Mouse (Mus musculus): ENCODE data around the gene Sec22c. TPM values are rescaled to one million over a fixed set of nuclear protein-coding genes. Genes with fewer than 3 reads are reported as not detected.

The Sec22c gene
- polyA plus RNA-seq, 1 experiment from 2014 or later: 7.4 TPM

DNA sequence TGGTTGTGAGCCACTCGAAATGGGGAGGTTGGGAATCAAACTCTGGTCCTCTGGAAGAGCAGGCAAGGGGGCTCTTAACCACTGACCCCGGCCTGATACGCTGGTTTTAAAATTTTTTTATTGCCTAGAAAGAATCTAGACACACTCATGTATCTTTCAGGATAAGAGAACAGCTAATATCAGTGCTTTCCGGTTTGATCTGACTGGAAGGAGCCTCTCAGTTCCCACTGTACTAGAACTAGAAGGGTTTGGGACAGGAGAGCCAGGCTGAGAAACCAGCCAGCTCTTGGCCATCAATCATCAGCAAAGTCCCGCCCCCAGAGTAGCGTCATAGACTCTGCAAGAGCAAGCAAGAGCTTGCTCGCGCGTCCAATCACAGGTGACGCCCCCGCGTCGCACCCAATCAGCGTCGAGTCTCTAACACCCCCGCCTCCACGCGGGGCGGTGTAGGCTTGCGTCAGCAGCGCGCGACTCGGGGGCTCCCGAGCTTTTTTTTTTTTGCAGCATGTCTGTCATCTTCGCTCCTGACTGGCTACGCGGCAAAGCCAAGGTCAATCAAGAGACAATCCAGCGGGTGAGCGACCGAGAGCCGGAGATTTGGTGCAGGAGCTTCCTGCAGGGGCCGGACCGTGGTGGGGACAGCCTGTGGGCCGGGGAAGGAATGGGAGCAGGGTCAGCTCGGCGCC is 4.8 kb upstream of the Sec22c start, which contains the start of gene Ss18l2:
Gene Ss18l2, plus strand, starts transcription at position 432 of the 686 bp plus-strand sequence.
- DNase-seq (ENCODE audit: low spot score) (peak; percentile 99), ATAC-seq (replicated peaks; ENCODE audit: low FRiP score, low read depth) (peak; percentile 98)
- 4% methylated on average over 37 of the region's 37 CpGs for WGBS
- no peak for TF ChIP-seq CTCF (IDR thresholded peaks at IDR 0.05; ENCODE audit: low read depth)
- H3K9me3 ChIP-seq (replicated peaks; ENCODE audit: low read length): no peaks in the 10 kb centered on the region
- no peaks in the 10 kb centered on the region for H3K36me3 ChIP-seq (ENCODE audit: insufficient read depth, low read length)
- peak within 1 kb of the TSS; percentile 95 for H3K27ac ChIP-seq
- H3K4me1 ChIP-seq (replicated peaks; ENCODE audit: insufficient read depth, low read length): peaks cover 13% of the 10 kb centered on the region
- H3K9ac ChIP-seq (ENCODE audit: low read depth, low read length): peak within 1 kb of the TSS; percentile 90
- H3K4me3 ChIP-seq (replicated peaks; ENCODE audit: low read depth, low read length): peak within 1 kb of the TSS; percentile 79
- H3K4me2 ChIP-seq (ENCODE audit: low read length): peak within 1 kb of the TSS; percentile 78
- no peaks in the 10 kb centered on the region for H3K27me3 ChIP-seq (ENCODE audit: insufficient read depth, low read length)

GRCm38 (mm10) chr9:121708506-121709486 is 3.5 kb upstream of the Sec22c start:
- H3K27ac ChIP-seq: no peak overlapping the region; the same call in 1 of the 2 replicates
- no peak for DNase-seq (ENCODE audit: low spot score)
- H3K9ac ChIP-seq (ENCODE audit: low read depth, low read length): no peak overlapping the region
- H3K4me3 ChIP-seq (replicated peaks; ENCODE audit: low read depth, low read length): no peak overlapping the region
- H3K36me3 ChIP-seq (ENCODE audit: insufficient read depth, low read length): no peaks in the 10 kb centered on the region
- no peak for ATAC-seq (replicated peaks; ENCODE audit: low FRiP score, low read depth)
- H3K9me3 ChIP-seq (replicated peaks; ENCODE audit: low read length): no peaks in the 10 kb centered on the region
- peaks cover 19% of the 10 kb centered on the region for H3K4me1 ChIP-seq (replicated peaks; ENCODE audit: insufficient read depth, low read length)
- 49% methylated on average over 7 of the region's 7 CpGs for WGBS
- no peaks in the 10 kb centered on the region for H3K27me3 ChIP-seq (ENCODE audit: insufficient read depth, low read length)
- no peak for TF ChIP-seq CTCF (IDR thresholded peaks at IDR 0.05; ENCODE audit: low read depth)
- H3K4me2 ChIP-seq (ENCODE audit: low read length): no peak overlapping the region

DNA sequence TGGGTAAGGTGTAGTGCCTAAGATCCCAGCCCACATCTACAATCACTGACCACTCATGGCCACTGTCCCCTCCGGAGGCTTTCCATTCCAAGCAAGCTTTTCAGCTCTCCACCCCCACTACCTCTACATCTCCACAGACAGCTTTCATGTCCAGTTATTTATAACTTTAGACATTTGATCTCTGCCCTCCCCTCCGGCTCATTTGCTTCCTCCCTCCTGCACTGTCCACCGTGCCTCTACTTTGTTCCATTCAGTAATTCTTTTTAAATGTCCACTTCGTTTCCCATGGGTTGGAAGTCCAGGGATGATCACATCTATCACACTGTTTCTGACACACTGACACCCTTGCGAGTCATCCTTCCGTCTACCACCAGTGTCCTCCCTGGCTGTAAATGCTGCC is 2.5 kb upstream of the Sec22c start:
- Histone ChIP-seq H3K4me2 (ENCODE audit: low read length) (no peak overlapping the region), H3K9ac (ENCODE audit: low read depth, low read length) (no peak overlapping the region), H3K36me3 (ENCODE audit: insufficient read depth, low read length) (no peaks in the 10 kb centered on the region), H3K27me3 (ENCODE audit: insufficient read depth, low read length) (no peaks in the 10 kb centered on the region), H3K4me1 (replicated peaks; ENCODE audit: insufficient read depth, low read length) (peaks cover 22% of the 10 kb centered on the region), H3K27ac (no peak overlapping the region), H3K4me3 (replicated peaks; ENCODE audit: low read depth, low read length) (no peak overlapping the region), H3K9me3 (replicated peaks; ENCODE audit: low read length) (no peaks in the 10 kb centered on the region)
- ATAC-seq (replicated peaks; ENCODE audit: low FRiP score, low read depth): no peak
- 20% methylated on average over 6 of the region's 6 CpGs for WGBS
- DNase-seq (ENCODE audit: low spot score): peak; percentile 59
- no peak for TF ChIP-seq CTCF (IDR thresholded peaks at IDR 0.05; ENCODE audit: low read depth)

- Histone ChIP-seq H3K4me3 (replicated peaks; ENCODE audit: low read depth, low read length) (no peak overlapping the region), H3K36me3 (ENCODE audit: insufficient read depth, low read length) (no peaks in the 10 kb centered on the region), H3K4me2 (ENCODE audit: low read length) (no peak overlapping the region), H3K4me1 (replicated peaks; ENCODE audit: insufficient read depth, low read length) (peaks cover 12% of the 10 kb centered on the region), H3K9ac (ENCODE audit: low read depth, low read length) (no peak overlapping the region), H3K27ac (no peak overlapping the region), H3K27me3 (ENCODE audit: insufficient read depth, low read length) (no peaks in the 10 kb centered on the region), H3K9me3 (replicated peaks; ENCODE audit: low read length) (no peaks in the 10 kb centered on the region)
- TF ChIP-seq CTCF (IDR thresholded peaks at IDR 0.05; ENCODE audit: low read depth): no peak
- no peak for ATAC-seq (replicated peaks; ENCODE audit: low FRiP score, low read depth)
- 77% methylated on average over 6 of the region's 6 CpGs for WGBS
- no peak for DNase-seq (ENCODE audit: low spot score)
These were observed 862 bp upstream of the Sec22c start for GRCm38 (mm10) chr9:121706029-121706675.

DNA sequence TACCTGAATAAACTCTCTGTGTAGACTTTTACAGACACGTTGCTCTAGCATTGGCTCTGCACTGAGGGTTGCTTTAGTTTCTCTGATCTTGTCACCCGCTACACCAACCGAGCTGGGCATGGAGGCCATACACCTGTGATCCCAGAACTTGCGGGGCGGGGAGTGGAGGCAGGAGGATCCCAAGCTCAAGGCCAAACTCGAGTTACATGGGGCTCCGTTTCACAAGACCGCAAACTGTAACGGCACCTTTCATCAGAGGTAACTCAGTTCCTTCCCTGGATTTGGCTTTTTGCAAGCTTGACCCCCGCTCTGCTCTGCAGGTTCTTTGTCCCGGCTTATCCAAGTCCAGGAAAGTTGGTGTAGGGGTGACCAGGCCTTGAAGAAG is 1.0 kb downstream of the Sec22c start:
- Histone ChIP-seq H3K4me2 (ENCODE audit: low read length) (peak overlapping the region; percentile 72), H3K4me1 (replicated peaks; ENCODE audit: insufficient read depth, low read length) (peaks cover 8% of the 10 kb centered on the region; the same call in 1 of the 2 replicates), H3K27me3 (ENCODE audit: insufficient read depth, low read length) (no peaks in the 10 kb centered on the region), H3K9me3 (replicated peaks; ENCODE audit: low read length) (no peaks in the 10 kb centered on the region), H3K36me3 (ENCODE audit: insufficient read depth, low read length) (no peaks in the 10 kb centered on the region), H3K4me3 (replicated peaks; ENCODE audit: low read depth, low read length) (peak overlapping the region; percentile 87), H3K9ac (ENCODE audit: low read depth, low read length) (peak overlapping the region; percentile 64), H3K27ac (peak overlapping the region; percentile 71)
- no peak for ATAC-seq (replicated peaks; ENCODE audit: low FRiP score, low read depth)
- 19% methylated on average over 11 of the region's 11 CpGs for WGBS
- no peak for TF ChIP-seq CTCF (IDR thresholded peaks at IDR 0.05; ENCODE audit: low read depth)
- DNase-seq (ENCODE audit: low spot score): no peak
